24 mouse cellular contexts compared by ENCODE assay signal in genomic region chr19:14516420-14516819, GRCm38 (mm10).
"Had no signal": no experiment of that assay in that cellular context is flagged by ENCODE, and none has a peak within 500 bp of the region (broad histone marks: within the 10 kb centered on the region; RNA-seq: fewer than 3 reads in every experiment).

No protein-coding gene starts in this region.

- H3K27me3 ChIP-seq: heart, embryonic 12.5 days; hindbrain, embryonic 13.5 days; hindbrain, embryonic 15.5 days; kidney, embryonic 15.5 days; limb, embryonic 12.5 days; liver, embryonic 13.5 days had no signal

- DNase-seq: forebrain, postnatal 0 days; gastrocnemius, adult 2 months; gastrocnemius, postnatal 10 days; gastrocnemius, postnatal 25 days; heart, adult 18-20 months; heart, postnatal 14 days; heart, postnatal 36 days; kidney, adult 18-20 months; kidney, adult 8-10 months; kidney, postnatal 25 days; kidney, postnatal 4 days; liver, embryonic 13.5 days had no signal

- H3K9me3 ChIP-seq: heart, embryonic 10.5 days; heart, embryonic 12.5 days; hindbrain, embryonic 13.5 days; hindbrain, embryonic 15.5 days; kidney, embryonic 15.5 days; limb, embryonic 10.5 days; limb, embryonic 12.5 days; liver, embryonic 13.5 days had no signal

- H3K4me2 ChIP-seq: heart, embryonic 12.5 days; hindbrain, embryonic 13.5 days; hindbrain, embryonic 15.5 days; kidney, embryonic 15.5 days; limb, embryonic 12.5 days; liver, embryonic 11.5 days; liver, embryonic 13.5 days had no signal

- H3K36me3 ChIP-seq: hindbrain, embryonic 15.5 days had no signal

- H3K27ac ChIP-seq: gastrocnemius, adult 2 months; heart, embryonic 10.5 days; hindbrain, embryonic 13.5 days; hindbrain, embryonic 15.5 days; hindbrain, postnatal 0 days; kidney, embryonic 15.5 days; kidney, postnatal 0 days; layer of hippocampus, adult 2 months; left cerebral cortex, adult 2 months; limb, embryonic 10.5 days; limb, embryonic 12.5 days; liver, embryonic 13.5 days had no signal

- H3K9ac ChIP-seq: forebrain, postnatal 0 days; heart, embryonic 12.5 days; hindbrain, embryonic 13.5 days; hindbrain, embryonic 15.5 days; kidney, embryonic 15.5 days; limb, embryonic 12.5 days; liver, embryonic 13.5 days had no signal

- ATAC-seq: forebrain, postnatal 0 days; hindbrain, postnatal 0 days had no signal

- H3K4me1 ChIP-seq: heart, embryonic 10.5 days; heart, embryonic 12.5 days had no signal

- H3K4me3 ChIP-seq: gastrocnemius, adult 2 months; heart, embryonic 10.5 days; heart, embryonic 12.5 days; hindbrain, embryonic 13.5 days; hindbrain, embryonic 15.5 days; kidney, embryonic 15.5 days; layer of hippocampus, adult 2 months; left cerebral cortex, adult 2 months; limb, embryonic 10.5 days; limb, embryonic 12.5 days; liver, embryonic 13.5 days had no signal
